Mouse (Mus musculus): ENCODE results near the gene Prss12. TPM values are rescaled to one million over a fixed set of nuclear protein-coding genes. Genes with fewer than 3 reads are reported as not detected.
A peak's percentile ranks its signal among the peaks of the same experiment; 100 is the strongest.

The Prss12 gene
- polyA plus RNA-seq, 2 experiments = 0.13 to 0.34 TPM

DNA sequence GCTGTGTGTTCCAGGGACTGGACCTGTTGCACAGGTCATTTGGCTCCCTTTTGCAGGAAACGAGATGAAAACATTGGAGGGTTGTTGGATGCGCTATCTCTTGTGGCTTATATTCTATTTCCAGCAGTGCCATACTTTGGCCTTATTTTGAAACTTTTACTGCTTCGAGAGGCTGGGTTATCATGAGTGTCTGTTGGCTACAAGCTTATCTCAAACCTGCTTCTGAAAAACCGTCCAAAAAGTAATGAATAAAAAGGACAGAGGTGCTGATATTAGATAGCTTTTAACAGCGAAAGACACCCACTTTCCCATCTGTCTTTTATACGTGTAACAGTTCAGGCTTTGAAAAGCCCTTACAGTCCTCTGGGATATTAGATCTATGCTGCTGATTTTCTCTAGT, 107.2 kb downstream of the Prss12 start:
- Histone ChIP-seq H3K4me3 (ENCODE audit: insufficient read depth in 1 of 2, low read depth in 2 of 2, low read length in 2 of 2) (no peak overlapping the region), H3K36me3 (replicated peaks; ENCODE audit: control insufficient read depth, insufficient read depth, low read depth) (no peaks in the 10 kb centered on the region), H3K9me3 (ENCODE audit: control insufficient read depth, low read length) (no peaks in the 10 kb centered on the region), H3K4me2 (ENCODE audit: low read depth) (peak overlapping the region; percentile 21; the same call in 1 of the 2 replicates), H3K9ac (replicated peaks) (no peak overlapping the region), H3K27me3 (ENCODE audit: control insufficient read depth, insufficient read depth, low read length) (no peaks in the 10 kb centered on the region), H3K4me1 (replicated peaks; ENCODE audit: control insufficient read depth in 2 of 2, insufficient read depth in 2 of 2, low read length in 1 of 2) (peaks cover 2 to 10% of the 10 kb centered on the region in 2 experiments; a peak in 3 of 4 replicates), H3K27ac (no peak overlapping the region)
- peak; percentile 81 for TF ChIP-seq EP300 (IDR thresholded peaks at IDR 0.05; ENCODE audit: low read depth)
- TF ChIP-seq CTCF (IDR thresholded peaks at IDR 0.05; ENCODE audit: low read depth) = no peak
- peak; percentile 78 for ATAC-seq (ENCODE audit: insufficient read depth)
- no peak for DNase-seq (ENCODE audit: low read depth in 3 of 3, low spot score in 3 of 3)
- 24% methylated on average over 6 of the region's 6 CpGs for WGBS (ENCODE audit: insufficient replicate concordance)

DNA sequence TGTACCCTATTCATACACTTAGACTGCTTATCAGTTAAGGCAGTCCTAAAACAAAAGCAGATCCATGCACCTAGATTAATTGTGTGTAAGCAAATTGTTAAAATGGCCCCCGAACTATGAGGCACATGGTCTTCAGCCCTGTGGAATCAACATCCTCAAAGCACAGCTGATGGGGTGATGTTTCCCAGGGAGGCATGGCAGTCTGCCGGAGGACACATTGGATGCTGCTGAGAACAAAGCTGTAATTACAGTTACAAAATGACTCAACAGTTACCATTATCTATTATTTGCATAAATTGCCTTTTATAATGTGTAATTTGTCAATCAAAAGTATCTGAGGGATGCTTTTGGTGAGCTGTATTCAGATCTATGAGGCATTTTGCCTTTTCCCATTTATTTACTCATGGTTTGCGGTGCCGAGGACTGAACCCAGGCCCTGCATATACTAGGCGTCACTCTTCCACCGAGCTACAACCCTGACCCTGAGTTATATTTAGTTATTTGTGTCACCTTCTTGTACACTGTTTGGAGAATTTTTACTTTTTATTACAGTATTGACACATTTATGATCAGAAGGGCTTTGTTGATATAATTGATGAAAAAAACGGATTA, 108.6 kb downstream of the Prss12 start:
- Histone ChIP-seq H3K36me3 (replicated peaks; ENCODE audit: control insufficient read depth, insufficient read depth, low read depth) (no peaks in the 10 kb centered on the region), H3K4me3 (ENCODE audit: insufficient read depth in 1 of 2, low read depth in 2 of 2, low read length in 2 of 2) (no peak overlapping the region), H3K4me1 (replicated peaks; ENCODE audit: control insufficient read depth in 2 of 2, insufficient read depth in 2 of 2, low read length in 1 of 2) (peaks cover 2 to 10% of the 10 kb centered on the region in 2 experiments; a peak in 3 of 4 replicates), H3K4me2 (ENCODE audit: low read depth) (no peak overlapping the region), H3K9me3 (ENCODE audit: control insufficient read depth, low read length) (no peaks in the 10 kb centered on the region), H3K9ac (replicated peaks) (no peak overlapping the region), H3K27me3 (ENCODE audit: control insufficient read depth, insufficient read depth, low read length) (no peaks in the 10 kb centered on the region), H3K27ac (no peak overlapping the region)
- WGBS (ENCODE audit: insufficient replicate concordance) = 66% methylated on average over 7 of the region's 7 CpGs
- no peak for DNase-seq (ENCODE audit: low read depth in 3 of 3, low spot score in 3 of 3)
- TF ChIP-seq EP300 (IDR thresholded peaks at IDR 0.05; ENCODE audit: low read depth) (no peak), CTCF (IDR thresholded peaks at IDR 0.05; ENCODE audit: low read depth) (no peak)
- no peak for ATAC-seq (ENCODE audit: insufficient read depth)

Other genes with a start within 250 kb of the Prss12 start
- gene Synpo2, start 210.8 kb upstream of the Prss12 start, polyA plus RNA-seq (2012; rRNA removed) = 0.03 TPM in 2 replicates
- 0.04 TPM in 1 of 2 replicates, not detected in the other for gene Synpo2, start 210.8 kb upstream of the Prss12 start, polyA plus RNA-seq (2014; fragmentation: Nextera tagmentation; extraction: Ambion mirVana)
- gene Sec24d, start 179.5 kb upstream of the Prss12 start, polyA plus RNA-seq (2012; rRNA removed) = 9.2 and 9.9 TPM in 2 replicates
- gene Sec24d, start 179.5 kb upstream of the Prss12 start, polyA plus RNA-seq (2014; fragmentation: Nextera tagmentation; extraction: Ambion mirVana) = 16.5 and 18.0 TPM in 2 replicates
- 3.5 and 5.9 TPM in 2 replicates for gene Mettl14, start 60.8 kb upstream of the Prss12 start, polyA plus RNA-seq (2012; rRNA removed)
- gene Mettl14, start 60.8 kb upstream of the Prss12 start, polyA plus RNA-seq (2014; fragmentation: Nextera tagmentation; extraction: Ambion mirVana) = 5.6 and 6.4 TPM in 2 replicates
- gene Ndst3, start 243.9 kb downstream of the Prss12 start, polyA plus RNA-seq (2012; rRNA removed) = 0.07 and 0.21 TPM in 2 replicates
- gene Ndst3, start 243.9 kb downstream of the Prss12 start, polyA plus RNA-seq (2014; fragmentation: Nextera tagmentation; extraction: Ambion mirVana) = 0.21 and 0.22 TPM in 2 replicates